In the genomic region with DNA sequence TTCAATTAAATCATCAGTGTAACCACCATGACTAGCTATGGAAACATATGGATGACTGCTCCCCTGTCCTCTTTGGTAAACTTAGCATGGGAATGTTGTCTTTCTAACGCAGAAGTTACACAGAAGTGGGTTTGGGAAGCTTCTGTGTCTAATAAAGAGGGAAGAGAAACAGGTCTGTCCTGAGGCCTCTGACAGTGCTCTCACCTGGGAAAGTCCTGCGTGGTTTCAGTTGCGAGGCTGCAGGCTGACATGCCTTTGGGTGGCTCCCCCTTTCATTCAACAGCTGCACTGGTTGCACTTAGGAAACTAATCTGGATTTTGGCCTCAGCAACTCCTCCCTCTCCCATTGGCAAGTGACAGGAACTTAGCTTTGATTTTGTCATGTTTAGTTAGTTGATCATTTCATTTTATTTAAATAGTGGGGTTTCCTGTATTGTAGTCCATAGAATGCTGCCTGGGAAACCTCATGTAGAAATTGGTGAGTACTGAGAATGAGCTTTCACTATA, we compare ENCODE assay signal across 18 mouse cellular contexts. TPM values are rescaled to one million over a fixed set of nuclear protein-coding genes. Genes with fewer than 3 reads are reported as not detected.
"Had no signal": no experiment of that assay in that cellular context is flagged by ENCODE, and none has a peak within 500 bp of the region (broad histone marks: within the 10 kb centered on the region; RNA-seq: fewer than 3 reads in every experiment).

No protein-coding gene starts in this region.

- H3K27ac ChIP-seq: midbrain, embryonic 10.5 days; midbrain, embryonic 12.5 days; neural tube, embryonic 13.5 days; neural tube, embryonic 15.5 days; stomach, embryonic 15.5 days; stomach, postnatal 0 days had no signal

- H3K9ac ChIP-seq: lung, embryonic 14.5 days; midbrain, embryonic 12.5 days; neural tube, embryonic 13.5 days; neural tube, embryonic 15.5 days; stomach, embryonic 15.5 days had no signal

- DNase-seq: lung, adult 18-20 months; lung, embryonic 14.5 days; lung, postnatal 10 days; lung, postnatal 4 days; midbrain, embryonic 14.5 days; right cerebral cortex, postnatal 14 days; thymus, adult 2 months; thymus, postnatal 25 days; thymus, postnatal 4 days had no signal

- H3K9me3 ChIP-seq: midbrain, embryonic 10.5 days; midbrain, embryonic 12.5 days; neural tube, embryonic 13.5 days; neural tube, embryonic 15.5 days; stomach, embryonic 15.5 days had no signal

- H3K4me2 ChIP-seq: lung, embryonic 14.5 days; midbrain, embryonic 12.5 days; neural tube, embryonic 13.5 days; neural tube, embryonic 15.5 days; stomach, embryonic 15.5 days had no signal

- H3K4me3 ChIP-seq: midbrain, embryonic 10.5 days; midbrain, embryonic 12.5 days; myocyte; neural tube, embryonic 13.5 days; neural tube, embryonic 15.5 days; stomach, embryonic 15.5 days had no signal

- H3K27me3 ChIP-seq: midbrain, embryonic 12.5 days; neural tube, embryonic 13.5 days; neural tube, embryonic 15.5 days; stomach, embryonic 15.5 days had no signal

RNA-seq across cellular contexts. Expression of a gene that starts 22.8 kb away (rescaled TPM):
- total RNA-seq: megakaryocyte, adult 5-6 weeks; megakaryocyte-erythroid progenitor cell, adult 5-6 weeks had no signal
